Mouse (Mus musculus) bone marrow, adult 2 months (tissue): ENCODE data around the gene Cnga2.

Experiments
- CTCF ChIP-seq: fragments of 200-500 bp; IDR thresholded peaks from 2 replicates; pipeline ENCODE4 v1.5.1; 2011; ENCODE audit warnings: low read length, control low read depth; ENCODE audit not compliant: control insufficient read depth, insufficient read depth
- POLR2A ChIP-seq: fragments of 200-500 bp; IDR thresholded peaks from 2 replicates; pipeline ENCODE4 v1.6.1; 2011; ENCODE audit warnings: low read depth, mild to moderate bottlenecking, control low read depth, low read length, borderline replicate concordance; ENCODE audit not compliant: control insufficient read depth

DNA sequence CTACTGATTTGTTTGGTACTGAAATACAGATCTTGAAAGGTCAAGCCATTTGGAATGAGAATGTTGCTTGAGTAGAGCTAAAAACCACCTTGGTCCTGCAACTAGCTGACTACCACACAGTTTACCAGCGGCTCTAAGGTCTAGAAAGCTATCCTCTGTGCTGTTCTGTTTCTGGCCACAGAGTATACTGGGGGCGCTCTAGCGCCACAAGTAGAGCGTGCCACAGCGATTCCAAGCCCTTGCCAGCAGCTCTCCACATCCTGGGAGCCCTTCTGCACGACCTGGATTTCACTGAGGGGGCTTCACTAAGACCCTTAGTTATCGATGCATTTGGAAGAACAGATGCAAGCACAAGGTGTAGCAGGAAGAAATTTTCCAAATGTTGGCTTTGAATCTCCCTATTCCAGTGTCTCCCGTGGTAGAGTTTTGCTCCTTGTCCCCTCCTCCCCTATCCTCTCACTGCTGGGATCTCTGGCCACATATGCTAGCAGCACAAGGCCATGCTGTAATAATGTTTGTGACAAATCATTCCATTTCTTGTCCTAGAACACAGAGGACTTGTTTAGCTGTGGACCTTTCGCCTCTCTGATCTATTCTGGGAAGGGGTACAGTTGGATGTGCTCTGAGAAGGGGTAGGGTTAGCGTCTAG is 31.2 kb downstream of the Cnga2 start:
- no peak for TF ChIP-seq POLR2A
- no peak for TF ChIP-seq CTCF
